Mouse (Mus musculus): Measurements from ENCODE around the gene Krt7.

Krt7 gene

DNA sequence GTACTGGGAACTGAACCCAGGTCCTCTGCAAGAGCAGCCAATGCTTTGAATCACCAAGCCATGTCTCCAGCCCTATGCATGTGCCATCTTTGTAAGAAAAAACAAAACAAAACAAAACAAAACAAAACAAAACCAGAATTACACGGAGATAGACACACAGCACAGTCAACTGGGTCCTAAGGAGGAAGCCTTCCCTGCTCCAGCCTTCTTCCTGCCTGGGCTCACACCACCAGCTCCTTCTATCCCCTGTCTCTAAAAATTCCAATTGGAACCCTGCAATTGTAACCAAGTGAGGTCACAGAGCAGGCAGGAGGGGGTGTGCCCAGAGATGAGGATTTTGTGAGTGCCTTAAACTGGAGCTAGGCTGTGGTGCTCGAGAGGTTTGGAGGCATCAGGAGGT is 36.6 kb downstream of the Krt7 start, which contains the start of gene Krt88:
TSS of gene Krt88 (plus strand) at position 301 of the 400 bp plus-strand sequence.
- no peak for DNase-seq

DNA sequence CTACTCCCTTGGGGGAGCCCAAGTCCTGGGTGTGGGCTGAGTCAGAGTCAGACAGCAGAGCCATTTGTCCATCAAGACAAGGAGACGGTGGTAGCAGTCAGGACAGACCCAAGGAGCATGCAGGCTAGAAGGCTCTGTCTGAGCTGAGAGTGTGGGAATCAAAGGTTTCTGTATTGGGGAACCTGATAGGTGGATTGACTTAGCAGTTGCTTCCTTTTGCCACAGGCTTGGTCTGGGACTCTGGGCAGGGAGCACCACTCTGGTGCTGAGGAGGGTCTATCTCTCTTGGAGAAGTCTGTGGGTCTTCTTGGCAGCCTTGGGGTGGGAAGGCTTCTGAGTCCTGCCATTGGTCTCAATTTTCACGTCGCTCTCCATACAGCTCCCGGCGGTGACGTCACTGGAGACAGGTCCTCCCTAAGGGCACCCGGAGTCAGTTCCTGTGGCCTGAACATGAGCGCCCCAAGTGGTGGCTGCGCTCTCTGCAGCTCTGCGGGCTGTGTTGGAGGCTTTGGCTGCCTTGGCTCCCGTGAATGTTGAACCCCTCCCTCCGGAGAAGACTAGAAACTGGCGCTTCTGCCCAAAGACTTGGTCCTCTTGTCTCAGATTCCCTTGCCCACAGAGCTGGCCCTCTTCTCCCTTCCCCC is 42.4 kb downstream of the Krt7 start:
- DNase-seq, result peak; percentile 82 to 87

DNA sequence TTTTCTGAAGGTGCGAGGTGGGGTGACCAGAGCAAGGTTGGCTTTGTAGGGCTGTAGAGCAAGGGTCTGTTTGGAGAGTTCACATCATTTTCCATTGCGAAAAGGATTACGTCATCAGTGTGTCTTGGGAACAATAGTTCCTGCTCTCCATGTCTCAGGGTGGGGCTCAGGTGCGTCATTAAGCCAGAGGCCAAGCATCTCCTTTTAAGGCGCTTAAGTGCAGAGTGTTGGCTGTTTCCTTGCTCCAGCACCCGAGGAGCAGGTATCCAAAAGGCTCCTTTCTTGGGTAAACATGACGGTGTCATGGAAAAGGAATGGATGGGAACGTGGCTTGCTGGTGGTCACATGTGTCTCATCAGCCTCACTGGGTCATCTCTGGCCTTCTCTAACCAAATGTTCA is 43.9 kb downstream of the Krt7 start:
- no peak for DNase-seq

DNA sequence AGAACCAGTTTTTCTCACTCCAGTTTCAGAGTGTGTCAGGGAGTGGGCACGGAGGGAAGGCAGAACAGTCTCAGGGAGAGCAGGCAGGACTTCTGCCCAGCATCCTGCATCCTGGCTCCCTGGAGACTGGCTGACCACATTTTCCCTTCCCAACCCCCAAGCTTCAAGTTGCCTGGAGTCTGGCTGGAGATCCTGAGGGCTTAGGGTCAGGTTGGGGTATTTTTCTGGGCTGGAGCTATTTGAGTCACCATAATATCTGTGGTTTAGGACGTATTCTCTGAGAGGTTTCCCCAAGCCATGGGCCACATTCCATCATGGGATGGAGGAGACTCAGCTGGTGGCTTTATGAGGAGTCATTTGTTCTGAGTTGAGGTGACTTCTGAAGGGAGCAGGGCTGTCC is 44.4 kb downstream of the Krt7 start:
- DNase-seq, result no peak

DNA sequence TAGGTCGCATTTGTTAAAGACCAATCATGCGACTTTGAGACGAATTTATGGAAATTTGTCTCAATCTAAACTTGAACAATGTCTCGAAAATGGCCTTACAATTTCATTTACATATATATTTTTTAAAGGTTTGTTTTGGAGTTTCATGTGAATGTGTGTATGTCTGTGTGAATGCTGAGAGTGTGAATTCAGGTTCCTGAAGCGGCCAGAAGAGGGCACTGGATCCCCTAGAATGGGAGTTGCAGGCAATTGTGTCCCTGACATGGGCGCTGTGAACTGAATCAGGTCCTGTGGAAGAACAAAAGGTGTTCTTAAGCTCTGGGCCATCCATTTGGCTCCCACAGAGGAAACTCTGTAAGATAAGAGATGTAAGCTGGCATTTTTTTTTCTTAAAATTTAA is 45.0 kb downstream of the Krt7 start:
- DNase-seq, result no peak

DNA sequence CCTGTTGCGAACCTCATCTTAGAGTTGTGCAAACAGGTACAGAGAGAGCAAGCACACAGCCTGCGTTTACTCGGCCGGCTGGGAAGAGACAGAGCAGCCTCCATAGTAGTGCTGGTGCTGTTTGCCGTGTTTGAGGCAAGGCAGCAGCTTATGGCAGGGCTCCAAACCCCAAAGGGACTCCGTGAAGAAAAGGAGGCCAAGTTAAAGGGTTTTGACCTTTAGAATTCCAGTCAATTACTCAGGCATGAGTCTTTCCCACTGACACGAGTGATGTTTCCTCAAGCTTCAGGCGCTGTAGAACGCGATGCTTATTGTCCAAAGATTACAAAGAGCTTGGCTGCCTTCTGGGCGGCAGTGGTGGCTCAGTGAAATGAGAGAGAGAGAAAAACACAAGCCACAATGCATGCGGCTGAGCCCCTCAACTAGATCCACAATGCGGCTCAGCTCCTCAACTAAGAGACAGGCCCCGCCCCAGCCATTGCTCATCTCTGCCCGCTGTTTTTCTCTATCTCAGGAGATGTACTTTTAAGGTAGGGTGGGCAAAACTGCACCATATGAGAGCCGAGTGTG is 47.6 kb downstream of the Krt7 start:
- DNase-seq, result no peak

DNA sequence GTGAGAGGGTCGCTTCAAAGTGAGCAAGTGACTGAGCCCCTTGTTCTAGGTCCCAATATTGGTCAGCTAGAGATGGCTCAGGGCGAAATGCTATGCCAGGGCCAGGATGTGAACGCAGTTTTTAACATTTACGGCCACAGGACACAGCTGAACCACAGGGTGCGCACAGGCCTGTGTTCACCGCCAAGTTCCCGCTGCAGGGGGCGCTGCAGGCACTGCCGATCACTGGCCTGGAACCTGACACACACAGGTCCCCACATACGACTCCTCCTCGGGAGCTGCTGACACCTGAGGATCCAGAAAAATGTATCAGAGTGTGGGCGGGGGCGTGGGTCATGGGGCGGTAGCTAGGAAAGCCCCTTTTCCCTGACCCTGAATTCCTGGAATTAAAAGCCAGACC is 48.4 kb downstream of the Krt7 start:
- DNase-seq, result no peak

DNA sequence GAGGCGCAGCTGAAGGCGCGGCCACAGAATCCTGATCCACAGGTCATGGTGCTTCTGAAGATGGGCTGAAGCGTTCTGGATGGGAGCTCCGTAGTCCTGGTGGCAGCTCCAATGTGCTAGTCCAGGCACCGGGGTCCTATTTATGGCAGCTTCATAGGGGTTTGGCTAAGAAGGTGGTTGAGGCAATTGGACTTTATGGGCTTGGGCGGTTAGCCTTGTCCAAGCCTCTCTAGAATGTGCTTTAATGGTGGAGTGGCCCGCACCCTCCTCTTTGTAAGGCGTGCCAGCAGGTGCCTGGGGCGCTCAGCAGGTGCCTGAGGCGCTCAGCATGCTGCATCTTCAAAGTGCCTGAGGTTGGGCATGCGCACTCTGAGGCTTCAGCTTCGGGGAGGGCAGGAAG is 52.8 kb downstream of the Krt7 start, which contains the start of gene Krt81:
TSS of gene Krt81 (minus strand) at position 101 of the 400 bp plus-strand sequence.
- DNase-seq, result no peak

DNA sequence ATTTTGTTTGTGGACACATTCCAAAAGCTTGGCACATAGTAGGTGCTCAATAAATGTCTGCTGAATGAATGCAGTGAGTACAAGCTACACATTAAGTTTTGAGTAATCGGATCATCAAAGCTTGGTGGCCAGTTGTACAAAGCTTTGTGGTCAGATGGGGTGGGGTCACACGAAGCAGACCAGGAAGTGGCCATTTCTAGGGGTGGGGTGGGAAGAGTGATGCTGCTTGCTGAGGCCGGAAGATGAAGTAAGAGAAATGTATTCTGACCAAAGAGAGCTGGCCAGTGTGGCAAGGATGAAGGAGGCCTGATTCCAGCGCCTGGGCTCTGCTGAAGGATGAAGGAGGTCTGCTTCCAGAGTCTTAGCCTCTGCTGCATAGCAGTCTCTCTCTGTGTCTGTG is 58.2 kb downstream of the Krt7 start:
- no peak for DNase-seq

DNA sequence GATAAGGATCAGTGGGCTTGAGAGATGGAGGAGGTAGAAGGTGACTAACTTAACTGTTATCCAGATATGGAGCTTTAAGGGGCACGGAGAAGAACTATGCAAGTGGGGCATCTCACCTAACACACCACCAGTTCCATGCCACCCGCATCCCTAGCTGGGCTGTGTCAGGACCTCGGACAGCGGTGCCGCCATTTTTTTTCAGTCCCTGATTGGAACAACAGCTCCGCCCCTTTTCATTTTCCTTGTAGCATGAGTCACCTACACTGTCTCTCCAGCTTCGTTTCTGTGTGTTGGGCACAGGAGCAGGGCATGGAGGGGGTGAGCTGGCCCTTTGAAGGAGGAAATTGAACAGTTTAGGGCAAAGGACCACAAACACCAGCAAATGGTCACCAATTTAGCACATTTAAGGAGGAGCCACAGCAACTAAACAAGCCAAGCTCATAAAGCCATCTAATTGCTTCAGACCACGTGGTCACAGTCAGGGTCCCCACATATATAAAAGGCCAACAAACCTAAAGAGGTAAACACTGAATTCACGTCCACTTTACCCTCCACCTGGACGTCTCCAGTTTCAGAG is 62.2 kb downstream of the Krt7 start, which contains the start of gene Krt86:
TSS of gene Krt86 (plus strand) at position 527 of the 577 bp plus-strand sequence.
- peak in 1 of 2 experiments; percentile 49 for DNase-seq

DNA sequence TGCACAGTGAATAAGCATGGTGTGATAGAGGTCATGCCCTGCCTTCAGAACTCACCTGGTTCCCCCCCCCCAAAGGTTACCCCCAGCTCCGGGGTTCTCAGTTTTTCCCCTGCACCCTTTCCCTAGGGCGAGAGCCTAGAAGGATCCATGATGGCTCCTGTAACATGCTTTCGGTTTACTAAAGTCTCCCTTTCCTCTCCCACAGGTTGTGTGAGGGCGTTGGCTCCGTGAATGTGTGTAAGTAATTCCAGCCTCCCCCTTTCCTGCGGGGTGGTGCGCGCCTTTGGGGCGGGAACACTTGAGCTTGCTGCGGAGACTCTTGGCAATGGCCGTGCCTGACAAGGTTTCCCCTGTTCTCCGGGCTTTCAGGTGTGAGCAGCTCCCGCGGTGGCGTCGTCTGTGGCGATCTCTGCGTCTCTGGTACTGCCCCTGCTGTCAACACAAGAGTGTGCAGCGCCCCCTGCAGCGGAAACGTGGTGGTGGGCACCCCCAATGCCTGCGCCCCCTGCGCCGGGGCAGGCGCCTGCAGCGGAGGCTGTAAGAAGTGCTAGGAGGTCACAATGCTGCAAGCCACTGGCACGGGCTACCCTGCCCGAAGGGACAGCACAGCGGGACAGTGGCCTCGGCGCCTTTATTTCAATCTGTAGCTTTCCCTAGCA is 68.3 kb downstream of the Krt7 start:
- DNase-seq, result peak; percentile 66 to 75

DNA sequence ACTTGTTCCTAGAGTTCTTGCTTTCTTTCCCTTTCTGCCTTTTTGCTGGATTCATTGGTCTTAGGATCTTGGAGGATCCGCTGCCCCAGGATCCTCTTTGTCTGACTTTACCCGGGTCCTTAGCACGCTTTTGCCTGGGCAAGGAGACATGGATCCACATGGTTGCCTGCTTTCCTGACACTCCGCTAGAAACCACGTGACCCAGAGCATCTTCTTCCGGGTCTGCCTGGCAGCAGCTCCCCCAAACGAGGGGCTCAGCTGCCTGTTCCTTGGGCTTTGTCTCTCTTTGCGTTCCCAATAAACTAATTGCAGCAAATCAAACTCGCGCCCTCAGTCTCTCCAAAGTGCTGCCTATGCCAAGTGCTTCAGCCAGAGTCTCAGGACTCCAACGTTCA is 68.8 kb downstream of the Krt7 start:
- no peak for DNase-seq

All from lung, postnatal 4 days (tissue).